Mouse (Mus musculus): ENCODE measurements around the gene Sall1. TPM values are rescaled to one million over a fixed set of nuclear protein-coding genes. Genes with fewer than 3 reads are reported as not detected.

The Sall1 gene
- total RNA-seq, 2 experiments from 2014 or later = 12.5 to 12.7 TPM

DNA sequence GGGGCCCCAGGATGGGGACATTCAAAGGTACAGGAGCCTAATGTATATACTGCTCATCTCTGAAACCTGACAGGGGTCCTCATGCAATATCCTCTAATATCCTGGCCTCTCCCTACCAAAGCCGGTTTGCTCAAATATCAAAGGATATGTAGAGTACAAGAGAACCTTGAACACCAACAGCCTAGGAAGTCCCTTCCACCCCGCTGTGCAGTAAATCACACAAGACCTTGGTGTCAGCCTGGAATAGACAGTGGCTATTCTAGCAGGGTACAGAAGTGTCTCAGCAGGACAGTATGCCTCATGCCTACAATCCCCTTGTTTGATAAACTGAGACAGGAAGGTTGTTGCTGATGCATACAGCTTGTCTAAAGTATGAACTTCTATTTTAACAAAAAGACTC lies 46.7 kb downstream of the Sall1 start:
- DNase-seq (ENCODE audit: low spot score in 2 of 2) = no peak

- no peak for DNase-seq (ENCODE audit: low spot score in 2 of 2)
Observed at GRCm38 (mm10) chr8:88991780-88992509, 52.0 kb downstream of the Sall1 start.

GRCm38 (mm10) chr8:88991176-88991575 lies 52.8 kb downstream of the Sall1 start:
- no peak for DNase-seq (ENCODE audit: low spot score in 2 of 2)

GRCm38 (mm10) chr8:88989002-88989401 lies 55.0 kb downstream of the Sall1 start:
- no peak for DNase-seq (ENCODE audit: low spot score in 2 of 2)

DNA sequence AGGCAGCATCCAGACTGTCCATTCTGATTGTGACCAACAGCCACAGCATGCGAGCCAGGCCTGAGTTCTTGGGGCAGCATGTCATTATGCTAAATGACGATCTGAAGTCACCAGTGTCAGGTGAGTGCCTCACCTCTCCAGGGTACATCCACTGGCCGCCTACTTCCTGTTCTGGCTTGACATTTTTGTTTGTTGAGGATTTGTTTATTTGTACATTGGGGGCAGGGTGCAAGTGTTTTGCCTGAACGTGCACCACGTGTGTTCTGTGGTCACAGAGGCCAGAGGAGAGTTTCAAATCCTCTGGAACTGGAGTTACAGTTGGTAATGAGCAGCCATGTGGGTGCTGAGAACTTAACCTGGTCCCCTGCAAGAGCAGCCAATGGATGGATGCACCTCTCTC lies 60.5 kb downstream of the Sall1 start:
- no peak for DNase-seq (ENCODE audit: low spot score in 2 of 2)

Small RNA genes within 50 kb of the gene (microRNA-seq; reads per million reads assigned to microRNA genes)
- 0 reads per million in 2 experiments for gene Mir8110

Measured in left cerebral cortex, adult 18-20 months (tissue).